Mouse (Mus musculus) G1E (cell line): ENCODE measurements around the gene Slc43a1.

Experiments
- CTCF ChIP-seq: IDR thresholded peaks from 2 replicates; pipeline ENCODE4 v1.5.1; 2012; ENCODE audit warnings: low read depth, low read length, inconsistent platforms, mixed read lengths
- GATA1 ChIP-seq: IDR thresholded peaks from 2 replicates; pipeline ENCODE4 v1.6.1; 2012; ENCODE audit warnings: borderline replicate concordance, low read length, inconsistent platforms, mixed read lengths
- GATA2 ChIP-seq: IDR thresholded peaks from 2 replicates; pipeline ENCODE4 v1.6.1; 2012; ENCODE audit warnings: low read depth, low read length, inconsistent platforms, borderline replicate concordance
- POLR2AphosphoS5 ChIP-seq: IDR thresholded peaks from 2 replicates; pipeline ENCODE4 v1.6.1; 2012; ENCODE audit warnings: low read depth, low read length, inconsistent platforms; ENCODE audit not compliant: insufficient replicate concordance
- TAL1 ChIP-seq: conservative IDR thresholded peaks from 2 replicates; pipeline ENCODE4 v1.6.1; 2012; ENCODE audit warnings: low read depth, low read length, inconsistent platforms, mixed read lengths

- TF ChIP-seq CTCF = no peak
- TF ChIP-seq TAL1 = no peak
- TF ChIP-seq GATA1 = no peak
- TF ChIP-seq POLR2AphosphoS5 = no peak
- TF ChIP-seq GATA2 = no peak
Observed at GRCm38 (mm10) chr2:84843654-84844053, 5.0 kb downstream of the Slc43a1 start.
